Mouse (Mus musculus): Measurements from ENCODE around the gene Ankrd10.
"Not testable (repeated sequence)": the region's sequence is repeated elsewhere in the genome, so short reads cannot be mapped to it uniquely, and the experiment has no call there.

Ankrd10 gene

GRCm38 (mm10) chr8:11635611-11636081 lies at the start of gene Ankrd10:
TSS of gene Ankrd10 (minus strand) at chr8:11635757.
- peak; percentile 94 for DNase-seq (ENCODE audit: low read depth, low spot score)

GRCm38 (mm10) chr8:11684558-11684957 lies 49.0 kb upstream of the Ankrd10 start:
- no peak for DNase-seq (ENCODE audit: low read depth, low spot score)

GRCm38 (mm10) chr8:11668308-11668707 lies 32.8 kb upstream of the Ankrd10 start:
- DNase-seq (ENCODE audit: low read depth, low spot score), result no peak

GRCm38 (mm10) chr8:11666023-11666716 lies 30.6 kb upstream of the Ankrd10 start:
- DNase-seq (ENCODE audit: low read depth, low spot score), result not testable (repeated sequence)

- no peak for DNase-seq (ENCODE audit: low read depth, low spot score)
These were observed 26.4 kb upstream of the Ankrd10 start for GRCm38 (mm10) chr8:11661969-11662368.

- DNase-seq (ENCODE audit: low read depth, low spot score), result no peak
These were observed 14.5 kb upstream of the Ankrd10 start for GRCm38 (mm10) chr8:11650021-11650420.

- DNase-seq (ENCODE audit: low read depth, low spot score), result peak; percentile 55
These were observed 7.6 kb upstream of the Ankrd10 start for GRCm38 (mm10) chr8:11643123-11643522.

GRCm38 (mm10) chr8:11640606-11641005 lies 5.0 kb upstream of the Ankrd10 start:
- no peak for DNase-seq (ENCODE audit: low read depth, low spot score)

- DNase-seq (ENCODE audit: low read depth, low spot score), result no peak
These were observed 2.0 kb upstream of the Ankrd10 start for GRCm38 (mm10) chr8:11637531-11637930.

- peak; percentile 84 for DNase-seq (ENCODE audit: low read depth, low spot score)
These were observed 934 bp upstream of the Ankrd10 start for GRCm38 (mm10) chr8:11636324-11637057.

GRCm38 (mm10) chr8:11635012-11635577 lies 462 bp downstream of the Ankrd10 start:
- DNase-seq (ENCODE audit: low read depth, low spot score), result peak; percentile 74

- no peak for DNase-seq (ENCODE audit: low read depth, low spot score)
These were observed 1.1 kb downstream of the Ankrd10 start for GRCm38 (mm10) chr8:11634331-11635011.

- DNase-seq (ENCODE audit: low read depth, low spot score), result no peak
These were observed 2.1 kb downstream of the Ankrd10 start for GRCm38 (mm10) chr8:11633414-11633813.

- peak; percentile 40 for DNase-seq (ENCODE audit: low read depth, low spot score)
These were observed 3.2 kb downstream of the Ankrd10 start for GRCm38 (mm10) chr8:11632406-11632805.

GRCm38 (mm10) chr8:11629206-11629605 lies 6.4 kb downstream of the Ankrd10 start:
- no peak for DNase-seq (ENCODE audit: low read depth, low spot score)

- DNase-seq (ENCODE audit: low read depth, low spot score), result peak; percentile 69
These were observed 6.9 kb downstream of the Ankrd10 start for GRCm38 (mm10) chr8:11628506-11629132.

GRCm38 (mm10) chr8:11627717-11628116 lies 7.8 kb downstream of the Ankrd10 start:
- DNase-seq (ENCODE audit: low read depth, low spot score), result no peak

- no peak for DNase-seq (ENCODE audit: low read depth, low spot score)
These were observed 10.5 kb downstream of the Ankrd10 start for GRCm38 (mm10) chr8:11625084-11625483.

- no peak for DNase-seq (ENCODE audit: low read depth, low spot score)
These were observed 16.5 kb downstream of the Ankrd10 start for GRCm38 (mm10) chr8:11619091-11619490.

- no peak for DNase-seq (ENCODE audit: low read depth, low spot score)
These were observed 17.5 kb downstream of the Ankrd10 start for GRCm38 (mm10) chr8:11618063-11618462.

GRCm38 (mm10) chr8:11616294-11616693 lies 19.3 kb downstream of the Ankrd10 start:
- no peak for DNase-seq (ENCODE audit: low read depth, low spot score)

Measured in skeletal muscle tissue, adult 2 months (tissue).